Mouse (Mus musculus): ENCODE measurements around the gene Tle6. TPM values are rescaled to one million over a fixed set of nuclear protein-coding genes. Genes with fewer than 3 reads are reported as not detected.
A peak's percentile ranks its signal among the peaks of the same experiment; 100 is the strongest.
"Not testable (repeated sequence)": the region's sequence is repeated elsewhere in the genome, so short reads cannot be mapped to it uniquely, and the experiment has no call there.

Gene Tle6
- polyA plus RNA-seq, 1 experiment from 2014 or later, result 15.2 TPM

- H3K9me3 ChIP-seq; H3K27me3 ChIP-seq; H3K4me2 ChIP-seq; H3K9ac ChIP-seq (replicated peaks); H3K27ac ChIP-seq; H3K4me3 ChIP-seq (replicated peaks); H3K36me3 ChIP-seq; ATAC-seq (ENCODE audit: insufficient number of reproducible peaks, insufficient read depth, low FRiP score, low TSS enrichment, low read depth): not testable (repeated sequence)
- peaks cover 20% of the 10 kb centered on the region for H3K4me1 ChIP-seq (replicated peaks)
- 37% methylated on average over 4 of the region's 4 CpGs for WGBS
These were observed 40.0 kb upstream of the Tle6 start for GRCm38 (mm10) chr10:81640825-81641224.

DNA sequence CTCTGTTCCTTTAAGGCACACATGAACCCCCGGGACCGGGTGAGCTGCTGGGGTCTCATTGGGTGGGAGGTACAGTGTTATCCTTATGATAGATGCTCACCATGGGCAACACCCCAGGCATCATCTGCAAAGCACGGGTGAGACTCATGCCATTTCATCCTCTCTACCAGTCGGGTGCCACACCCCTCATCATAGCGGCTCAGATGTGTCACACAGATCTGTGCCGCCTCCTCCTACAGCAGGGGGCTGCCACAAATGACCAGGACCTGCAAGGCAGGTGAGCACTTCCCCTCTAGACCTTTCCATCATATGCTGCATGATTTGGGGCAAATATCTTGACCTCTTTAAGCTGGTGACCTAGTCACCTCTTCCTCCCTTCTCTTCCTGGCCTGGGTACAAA is 37.2 kb upstream of the Tle6 start:
- no peak for ATAC-seq (ENCODE audit: insufficient number of reproducible peaks, insufficient read depth, low FRiP score, low TSS enrichment, low read depth)
- Histone ChIP-seq H3K4me2 (no peak overlapping the region), H3K9ac (replicated peaks) (no peak overlapping the region), H3K4me3 (replicated peaks) (no peak overlapping the region), H3K9me3 (no peaks in the 10 kb centered on the region), H3K27me3 (no peaks in the 10 kb centered on the region), H3K4me1 (replicated peaks) (peaks cover 19% of the 10 kb centered on the region), H3K27ac (no peak overlapping the region), H3K36me3 (no peaks in the 10 kb centered on the region)
- 63% methylated on average over 6 of the region's 6 CpGs for WGBS

DNA sequence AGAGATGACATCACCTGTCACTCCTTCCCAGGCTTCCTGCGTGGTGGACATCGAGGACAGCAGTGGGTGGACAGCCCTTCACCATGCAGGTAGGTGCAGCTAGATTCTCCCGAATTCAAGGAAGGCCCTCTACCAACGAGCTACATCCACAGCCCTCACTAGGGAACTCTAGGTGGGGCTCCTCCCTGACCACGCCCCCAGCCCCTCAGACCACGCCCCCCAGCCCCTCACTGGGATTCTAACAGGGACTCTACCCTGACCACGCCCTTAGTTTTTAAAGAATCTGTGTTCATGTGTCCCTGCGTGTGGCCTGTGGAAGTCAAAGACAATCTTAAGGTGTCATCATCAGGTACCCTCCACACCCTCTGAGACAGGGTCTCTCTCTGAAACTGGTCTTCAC is 35.5 kb upstream of the Tle6 start:
- Histone ChIP-seq H3K27me3 (no peaks in the 10 kb centered on the region), H3K36me3 (no peaks in the 10 kb centered on the region), H3K4me1 (replicated peaks) (peaks cover 11% of the 10 kb centered on the region; the same call in 1 of the 2 replicates), H3K27ac (no peak overlapping the region), H3K9ac (replicated peaks) (no peak overlapping the region), H3K4me2 (no peak overlapping the region; the same call in 1 of the 2 replicates), H3K9me3 (no peaks in the 10 kb centered on the region), H3K4me3 (replicated peaks) (no peak overlapping the region)
- 17% methylated on average over 8 of the region's 8 CpGs for WGBS
- ATAC-seq (ENCODE audit: insufficient number of reproducible peaks, insufficient read depth, low FRiP score, low TSS enrichment, low read depth), result no peak

GRCm38 (mm10) chr10:81633253-81634099 is 32.6 kb upstream of the Tle6 start:
- Histone ChIP-seq H3K27me3 (no peaks in the 10 kb centered on the region), H3K9me3 (no peaks in the 10 kb centered on the region), H3K27ac (peak overlapping the region; percentile 87), H3K4me2 (peak overlapping the region; percentile 75), H3K4me3 (replicated peaks) (peak overlapping the region; percentile 47), H3K9ac (replicated peaks) (peak overlapping the region; percentile 56), H3K36me3 (no peaks in the 10 kb centered on the region), H3K4me1 (replicated peaks) (peaks cover 9% of the 10 kb centered on the region; the same call in 1 of the 2 replicates)
- ATAC-seq (ENCODE audit: insufficient number of reproducible peaks, insufficient read depth, low FRiP score, low TSS enrichment, low read depth), result peak; percentile 92
- WGBS, result 3% methylated on average over 37 of the region's 37 CpGs

GRCm38 (mm10) chr10:81628390-81628789 is 27.5 kb upstream of the Tle6 start, which contains the start of gene Ankrd24:
Gene Ankrd24 (plus strand): TSS chr10:81628540.
- Histone ChIP-seq H3K27ac (peak within 1 kb of the TSS; percentile 92), H3K27me3 (no peaks in the 10 kb centered on the region), H3K9ac (replicated peaks) (peak within 1 kb of the TSS; percentile 72), H3K4me3 (replicated peaks) (peak within 1 kb of the TSS; percentile 74), H3K4me1 (replicated peaks) (peaks cover 23% of the 10 kb centered on the region), H3K4me2 (peak within 1 kb of the TSS; percentile 88), H3K36me3 (peaks cover 31% of the 10 kb centered on the region), H3K9me3 (no peaks in the 10 kb centered on the region)
- ATAC-seq (ENCODE audit: insufficient number of reproducible peaks, insufficient read depth, low FRiP score, low TSS enrichment, low read depth), result no peak
- 73% methylated on average over 16 of the region's 16 CpGs for WGBS

- H3K4me2 ChIP-seq, result peak overlapping the region; percentile 88
- H3K36me3 ChIP-seq, result peaks cover 33% of the 10 kb centered on the region
- peak overlapping the region; percentile 74 for H3K4me3 ChIP-seq (replicated peaks)
- H3K4me1 ChIP-seq (replicated peaks), result peaks cover 20% of the 10 kb centered on the region
- 0 out of 2 replicates have a peak, but pooled peaks have one; percentile 7 for ATAC-seq (ENCODE audit: insufficient number of reproducible peaks, insufficient read depth, low FRiP score, low TSS enrichment, low read depth)
- peak overlapping the region; percentile 92 for H3K27ac ChIP-seq
- WGBS, result 54% methylated on average over 7 of the region's 7 CpGs
- H3K9me3 ChIP-seq, result no peaks in the 10 kb centered on the region
- H3K9ac ChIP-seq (replicated peaks), result peak overlapping the region; percentile 72
- no peaks in the 10 kb centered on the region for H3K27me3 ChIP-seq
These were observed 27.0 kb upstream of the Tle6 start for GRCm38 (mm10) chr10:81627836-81628220.

DNA sequence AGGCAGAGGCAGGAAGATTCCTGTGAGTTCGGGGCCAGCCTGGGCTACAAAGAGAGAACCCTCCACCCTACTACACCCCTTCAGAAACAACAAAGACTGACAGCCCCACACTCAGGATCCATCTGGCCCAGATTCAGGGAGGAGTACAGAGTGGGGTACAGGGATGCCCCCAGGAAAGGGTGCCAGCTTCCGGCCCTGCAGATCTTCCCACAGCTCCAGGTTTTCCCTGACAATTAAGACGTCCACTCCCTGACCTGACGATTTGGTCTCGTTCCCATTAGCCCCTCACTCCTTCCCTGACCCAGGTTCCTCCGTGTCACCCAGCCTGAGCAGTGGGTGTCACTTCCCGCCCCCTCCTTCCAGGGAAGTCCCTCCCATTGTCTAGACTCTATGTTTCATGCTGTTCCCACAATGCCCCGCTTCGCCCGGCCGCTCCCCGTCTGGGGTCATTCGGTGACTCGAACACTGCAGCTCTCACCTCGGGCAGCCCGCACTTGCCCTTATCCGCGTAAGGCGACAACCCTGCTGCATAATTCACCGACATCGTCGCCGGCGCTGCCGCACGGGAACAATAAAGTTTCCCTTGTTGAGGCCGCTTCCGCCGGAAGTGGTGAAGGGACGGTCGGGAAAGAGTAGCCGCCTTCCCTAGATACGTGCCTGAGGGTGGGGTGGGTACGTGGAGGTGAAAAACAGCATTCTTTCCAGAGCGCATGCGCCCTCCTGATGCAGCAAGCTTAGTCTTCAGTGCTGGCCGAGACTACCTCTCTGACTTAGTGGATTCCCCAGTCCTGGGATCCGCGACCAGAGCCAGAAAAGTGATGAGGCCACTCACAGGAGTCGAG is 26.3 kb upstream of the Tle6 start, which contains the start of gene Sirt6:
Gene Sirt6, minus strand, starts transcription at position 804 of the 842 bp plus-strand sequence.
- Histone ChIP-seq H3K9me3 (no peaks in the 10 kb centered on the region), H3K4me2 (peak within 1 kb of the TSS; percentile 88), H3K27ac (peak within 1 kb of the TSS; percentile 92), H3K27me3 (no peaks in the 10 kb centered on the region), H3K4me3 (replicated peaks) (peak within 1 kb of the TSS; percentile 74), H3K36me3 (peaks cover 39% of the 10 kb centered on the region), H3K4me1 (replicated peaks) (peaks cover 18% of the 10 kb centered on the region), H3K9ac (replicated peaks) (peak within 1 kb of the TSS; percentile 72)
- WGBS, result 6% methylated on average over 40 of the region's 40 CpGs
- ATAC-seq (ENCODE audit: insufficient number of reproducible peaks, insufficient read depth, low FRiP score, low TSS enrichment, low read depth), result peak; percentile 88

DNA sequence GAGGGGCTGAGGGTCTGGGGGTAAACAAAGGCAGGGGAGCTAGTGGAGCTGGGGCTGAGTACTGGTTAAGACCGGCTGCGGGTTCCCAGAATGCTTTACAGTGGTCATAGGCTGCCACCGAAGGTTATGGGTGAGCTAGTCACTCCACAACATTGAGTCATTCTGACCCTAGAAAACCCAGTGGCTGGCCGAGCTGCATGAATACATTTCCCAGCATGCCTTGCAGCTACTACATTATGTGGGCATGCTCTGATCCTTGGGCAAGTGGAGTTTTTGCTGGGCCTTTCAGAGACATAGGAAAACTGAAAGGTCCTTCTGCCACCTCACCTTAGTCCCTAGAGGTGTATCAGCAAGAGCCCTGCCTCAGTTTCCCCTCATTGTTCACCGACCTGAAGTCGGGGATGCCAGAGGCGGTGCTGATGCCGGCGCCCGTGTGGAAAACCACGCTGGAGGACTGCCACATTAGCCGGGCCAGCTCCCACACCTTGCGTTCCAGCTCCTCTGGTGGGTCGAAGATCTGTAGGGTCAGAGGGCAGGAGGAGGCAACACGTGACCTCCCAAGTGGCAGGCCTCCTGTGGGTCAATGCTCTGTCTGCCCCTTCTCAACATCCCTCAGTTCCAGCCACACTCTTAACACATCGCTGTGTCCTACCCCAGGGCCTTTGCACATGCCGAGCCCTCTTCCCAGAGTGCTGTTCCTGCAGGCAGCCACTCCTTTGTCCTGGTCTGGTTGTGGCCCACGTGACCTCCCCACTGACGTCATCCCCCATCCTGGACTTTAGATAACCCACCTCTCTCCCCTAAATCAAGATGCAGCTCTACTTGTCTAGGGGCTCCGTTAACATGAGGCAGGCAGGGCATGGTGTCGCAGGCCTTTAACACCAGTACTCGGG is 25.5 kb upstream of the Tle6 start:
- H3K27me3 ChIP-seq, result no peaks in the 10 kb centered on the region
- peak overlapping the region; percentile 7; the same call in 1 of the 2 replicates for H3K27ac ChIP-seq
- peak overlapping the region; percentile 74 for H3K4me3 ChIP-seq (replicated peaks)
- peak overlapping the region; percentile 72 for H3K9ac ChIP-seq (replicated peaks)
- 91% methylated on average over 22 of the region's 22 CpGs for WGBS
- peak overlapping the region; percentile 88 for H3K4me2 ChIP-seq
- peaks cover 48% of the 10 kb centered on the region for H3K36me3 ChIP-seq
- H3K4me1 ChIP-seq (replicated peaks), result peaks cover 18% of the 10 kb centered on the region
- no peaks in the 10 kb centered on the region for H3K9me3 ChIP-seq
- ATAC-seq (ENCODE audit: insufficient number of reproducible peaks, insufficient read depth, low FRiP score, low TSS enrichment, low read depth), result no peak

DNA sequence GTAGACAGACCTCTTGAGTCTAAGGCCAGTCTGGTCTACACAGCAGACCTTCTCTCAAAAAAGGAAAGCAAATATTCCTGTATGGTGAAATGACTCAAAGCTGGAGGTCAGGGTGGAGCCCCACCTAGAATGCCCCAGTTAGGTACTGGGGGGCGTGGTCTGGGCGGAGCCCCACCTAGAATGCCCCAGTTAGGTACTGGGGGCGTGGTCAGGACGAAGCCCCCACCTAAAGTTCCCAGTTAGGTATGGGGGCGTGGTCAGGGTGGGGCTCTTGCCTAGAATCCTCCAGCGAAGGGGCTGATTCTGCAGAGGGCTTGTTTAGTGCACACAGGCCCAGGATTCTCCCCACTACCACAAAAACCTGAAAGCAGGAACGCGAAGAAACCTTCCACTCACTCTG is 22.6 kb upstream of the Tle6 start:
- Histone ChIP-seq H3K36me3 (peaks cover 57% of the 10 kb centered on the region), H3K4me2 (no peak overlapping the region), H3K4me1 (replicated peaks) (peaks cover 17% of the 10 kb centered on the region), H3K9ac (replicated peaks) (no peak overlapping the region), H3K4me3 (replicated peaks) (no peak overlapping the region), H3K27ac (no peak overlapping the region), H3K9me3 (no peaks in the 10 kb centered on the region), H3K27me3 (no peaks in the 10 kb centered on the region)
- no peak for ATAC-seq (ENCODE audit: insufficient number of reproducible peaks, insufficient read depth, low FRiP score, low TSS enrichment, low read depth)
- 50% methylated on average over 8 of the region's 8 CpGs for whole genome bisulfite sequencing

DNA sequence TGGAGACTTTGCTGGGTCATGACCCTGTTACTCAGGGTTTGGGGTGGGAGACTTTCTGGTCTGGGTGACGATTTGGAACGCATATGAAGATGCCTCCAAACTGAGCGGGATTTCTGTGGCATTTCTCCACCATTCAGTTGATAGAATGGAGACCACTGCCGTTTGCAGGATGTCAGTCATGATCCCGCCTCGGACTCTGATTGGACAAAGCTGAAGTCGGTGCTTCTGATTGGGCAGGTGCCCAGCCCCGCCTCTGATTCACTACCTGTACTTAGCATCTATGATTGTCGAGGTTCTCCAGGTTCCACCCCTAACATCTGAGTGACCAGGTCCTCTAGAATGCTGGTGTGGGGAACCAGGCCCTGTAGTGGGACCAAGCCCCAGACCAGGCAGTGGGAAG is 19.9 kb upstream of the Tle6 start:
- WGBS, result 54% methylated on average over 9 of the region's 9 CpGs
- Histone ChIP-seq H3K4me2 (no peak overlapping the region), H3K4me3 (replicated peaks) (no peak overlapping the region), H3K36me3 (peaks cover 50% of the 10 kb centered on the region), H3K9ac (replicated peaks) (no peak overlapping the region), H3K9me3 (no peaks in the 10 kb centered on the region), H3K4me1 (replicated peaks) (peaks cover 5% of the 10 kb centered on the region; the same call in 1 of the 2 replicates), H3K27ac (no peak overlapping the region), H3K27me3 (no peaks in the 10 kb centered on the region)
- no peak for ATAC-seq (ENCODE audit: insufficient number of reproducible peaks, insufficient read depth, low FRiP score, low TSS enrichment, low read depth)

All from limb, embryonic 12.5 days (tissue).